Mouse (Mus musculus) lung, postnatal 25 days (tissue): ENCODE data around the gene Tmem114.

ENCODE experiments used
- DNase-seq: peaks from one replicate; pipeline ENCODE4 v3.0.0; 2022; ENCODE audit warnings: low spot score

Tmem114 gene

DNA sequence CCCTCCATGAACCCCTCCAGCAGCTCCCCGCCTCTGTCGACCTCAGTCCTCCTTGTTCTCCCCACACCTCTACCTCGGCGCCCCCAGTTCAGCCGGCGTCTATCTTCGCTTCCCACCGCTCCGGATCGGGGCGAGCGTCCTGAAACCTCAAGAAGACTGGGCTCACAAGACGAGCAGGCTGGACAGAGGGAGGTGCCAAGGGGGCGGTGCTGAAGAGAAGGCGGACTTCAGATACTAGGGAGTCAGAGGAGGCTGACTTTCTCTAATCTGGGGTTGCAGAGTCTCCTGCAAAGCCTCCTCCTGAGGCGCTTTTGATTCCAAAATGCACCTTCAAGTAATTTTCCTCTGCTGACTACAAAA is at the start of gene Tmem114:
Gene Tmem114 (minus strand): TSS at position 166 of the 360 bp plus-strand sequence.
- peak; percentile 3 for DNase-seq

DNA sequence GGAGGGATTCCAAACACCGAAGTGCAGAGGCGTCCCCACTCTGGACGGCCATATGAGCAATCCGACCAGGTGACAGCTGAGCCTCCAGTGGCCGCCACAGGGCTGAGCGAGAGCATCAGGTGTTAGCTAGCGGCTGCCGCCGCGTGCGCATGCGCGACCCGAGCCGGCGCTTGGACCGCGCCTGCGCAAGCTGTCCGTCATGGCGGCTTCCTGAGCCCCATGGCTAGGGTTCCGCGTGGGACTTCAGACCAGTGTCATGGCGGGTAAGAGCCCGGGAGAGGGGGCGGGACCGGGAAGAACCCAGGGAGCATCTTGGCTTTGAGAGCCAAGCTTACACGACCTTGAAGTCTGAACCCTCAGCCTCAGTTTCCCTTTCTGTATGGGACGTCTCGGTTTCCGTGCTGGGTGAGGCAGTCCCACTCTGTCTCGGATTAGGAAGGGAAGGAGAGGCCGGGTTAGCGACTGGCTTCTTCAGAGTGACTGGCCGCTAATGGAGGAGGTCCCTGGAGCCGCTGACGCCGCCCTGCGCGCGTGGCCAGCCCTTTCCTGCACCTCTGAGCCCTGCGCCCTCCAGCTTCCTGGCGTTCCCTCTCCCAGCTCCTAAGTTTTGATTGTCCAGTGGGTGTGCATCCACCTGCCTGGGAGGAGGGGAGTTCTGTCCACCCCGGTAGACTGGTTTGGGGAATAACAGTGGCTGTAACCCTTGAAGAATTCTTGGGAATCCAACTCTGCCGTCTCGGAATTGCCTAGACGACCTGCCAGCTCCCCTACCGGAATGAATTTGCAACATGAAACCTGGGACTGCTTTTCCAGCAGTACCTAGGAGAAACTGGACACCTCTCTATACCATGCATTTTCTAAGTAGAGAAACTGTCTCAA is 45.9 kb upstream of the Tmem114 start, which contains the start of gene Mettl22:
Gene Mettl22 (plus strand): TSS at position 186 of the 879 bp plus-strand sequence.
- peak; percentile 89 for DNase-seq

DNA sequence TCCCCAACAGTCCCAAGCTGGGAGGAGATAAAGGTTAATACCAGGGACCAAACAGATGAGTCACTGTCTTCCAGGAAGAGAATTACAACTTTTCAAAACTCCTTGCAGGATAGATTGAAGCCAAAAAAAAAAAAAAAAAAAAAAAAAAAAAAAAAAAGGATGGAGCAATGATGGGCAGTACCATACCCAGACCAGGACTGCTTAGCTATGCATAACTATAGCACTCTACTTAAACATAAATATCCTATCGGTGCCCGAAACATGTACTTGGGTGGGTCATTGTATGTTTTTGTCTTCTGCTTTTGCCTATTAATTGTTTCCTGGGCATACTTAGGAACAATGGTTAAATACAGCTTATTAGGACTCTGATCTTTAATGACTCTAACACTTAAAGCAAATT is 45.2 kb upstream of the Tmem114 start:
- no peak for DNase-seq

DNA sequence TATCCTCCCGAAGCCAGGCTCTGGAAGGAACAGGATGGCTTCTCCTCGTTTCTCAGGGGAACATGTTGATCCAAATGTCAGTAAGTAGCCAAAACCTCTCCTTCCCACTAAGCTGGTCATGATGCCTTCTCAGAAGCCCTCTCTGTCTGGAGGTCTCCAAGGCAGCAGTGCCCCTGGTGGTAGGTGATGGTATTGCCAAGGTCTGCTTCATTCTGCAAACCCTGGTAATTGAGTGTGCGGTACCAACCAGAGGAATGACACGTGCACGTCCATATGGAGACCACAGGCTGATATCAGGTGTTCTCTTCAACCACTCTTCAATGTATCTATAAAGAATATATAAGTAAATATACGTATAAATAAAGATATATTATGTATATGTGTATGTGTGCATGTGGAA is 34.2 kb upstream of the Tmem114 start:
- peak; percentile 26 for DNase-seq

DNA sequence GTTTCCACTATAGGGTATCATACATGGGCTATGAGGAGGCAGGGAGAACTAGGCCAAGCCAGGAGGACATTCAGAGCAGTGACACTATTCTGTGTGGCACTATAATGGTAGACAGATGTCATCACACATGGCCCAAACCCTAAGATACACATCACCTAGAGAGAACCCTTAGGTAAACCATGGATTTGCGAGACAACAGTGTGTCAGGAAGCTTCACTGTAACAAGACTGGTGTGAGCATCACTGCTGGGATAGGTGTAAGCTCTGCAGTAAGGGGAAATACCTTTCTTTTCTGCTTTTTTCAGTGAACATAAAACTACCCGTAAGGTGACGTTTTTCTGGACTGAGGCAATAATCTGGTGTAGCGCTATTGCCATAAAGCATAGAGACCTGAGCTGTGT is 33.5 kb upstream of the Tmem114 start:
- no peak for DNase-seq

DNA sequence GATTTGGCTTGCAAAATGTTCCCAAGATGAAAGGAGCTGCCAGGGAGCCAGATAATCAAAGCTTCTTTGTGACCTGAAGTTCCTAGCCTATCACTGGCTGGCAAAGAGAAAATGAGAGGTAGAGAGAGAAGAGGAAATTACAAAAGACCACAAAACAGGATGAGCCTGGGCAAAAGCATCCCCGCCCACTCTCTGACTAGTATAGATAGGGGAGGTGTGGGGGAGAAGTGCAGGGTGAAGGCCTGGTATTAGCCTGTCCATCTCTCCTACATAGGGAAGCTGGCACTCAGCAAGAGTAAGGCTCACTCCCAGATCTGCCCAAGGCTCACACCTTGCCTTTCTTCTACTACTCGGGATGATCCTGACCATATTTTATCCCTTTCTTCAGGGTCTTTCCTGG is 30.3 kb upstream of the Tmem114 start:
- DNase-seq, result no peak

DNA sequence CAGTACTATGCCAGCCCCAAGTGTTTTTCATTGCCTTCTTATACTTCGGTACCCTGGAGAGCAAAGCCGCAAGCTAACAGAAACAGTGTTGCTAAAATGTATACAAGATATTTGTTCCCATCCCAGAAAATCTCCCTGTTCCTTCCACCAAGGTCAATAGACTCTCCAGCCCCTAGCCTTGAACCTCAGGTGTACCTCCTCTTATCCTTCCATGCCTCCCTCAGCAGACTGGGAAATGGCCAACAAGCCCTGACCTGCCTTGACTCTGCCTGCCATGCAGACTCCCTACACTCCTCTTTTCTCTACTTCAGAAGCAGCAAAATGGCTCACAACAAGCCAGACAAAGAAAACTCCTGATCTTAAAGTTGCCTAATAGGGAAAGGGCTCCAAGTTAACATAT is 28.4 kb upstream of the Tmem114 start:
- DNase-seq, result no peak

DNA sequence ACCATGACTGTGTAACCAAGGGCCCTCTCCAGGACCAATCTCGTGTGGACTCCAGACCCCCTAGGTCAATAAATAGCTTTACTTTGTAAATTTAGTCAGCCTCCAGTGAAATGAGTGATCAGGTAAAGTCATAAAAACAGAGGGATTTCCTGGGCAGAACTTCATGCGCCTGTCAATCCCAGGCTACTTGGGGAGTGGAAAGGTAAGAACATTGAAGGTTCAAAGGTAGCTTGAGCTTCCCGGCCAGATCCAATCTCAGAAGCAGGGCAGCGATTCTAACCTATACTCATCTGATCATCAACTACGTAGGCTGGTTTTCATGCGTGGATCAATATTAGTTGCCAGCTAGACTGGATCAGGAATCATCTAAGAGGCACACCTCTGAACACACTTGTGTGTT is 21.3 kb upstream of the Tmem114 start:
- no peak for DNase-seq

DNA sequence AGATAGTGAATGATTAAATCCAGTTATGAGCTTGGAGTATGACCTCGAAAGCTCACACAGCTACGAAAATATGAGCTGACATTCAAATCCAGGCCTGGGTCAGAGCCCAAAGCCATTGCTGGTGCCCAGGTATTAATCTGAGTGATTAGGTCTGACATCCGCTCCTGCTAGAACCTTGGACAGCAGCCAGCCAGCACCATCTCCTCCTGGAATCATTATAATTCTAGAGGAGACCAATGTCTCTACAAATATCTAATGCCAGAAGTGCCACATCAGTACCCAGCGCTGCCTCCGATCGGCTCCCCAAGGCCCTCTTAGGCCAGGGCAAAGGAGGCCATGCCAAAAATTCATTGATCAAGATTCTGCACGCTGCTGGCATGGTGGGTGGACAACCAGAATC is 20.0 kb upstream of the Tmem114 start:
- no peak for DNase-seq

DNA sequence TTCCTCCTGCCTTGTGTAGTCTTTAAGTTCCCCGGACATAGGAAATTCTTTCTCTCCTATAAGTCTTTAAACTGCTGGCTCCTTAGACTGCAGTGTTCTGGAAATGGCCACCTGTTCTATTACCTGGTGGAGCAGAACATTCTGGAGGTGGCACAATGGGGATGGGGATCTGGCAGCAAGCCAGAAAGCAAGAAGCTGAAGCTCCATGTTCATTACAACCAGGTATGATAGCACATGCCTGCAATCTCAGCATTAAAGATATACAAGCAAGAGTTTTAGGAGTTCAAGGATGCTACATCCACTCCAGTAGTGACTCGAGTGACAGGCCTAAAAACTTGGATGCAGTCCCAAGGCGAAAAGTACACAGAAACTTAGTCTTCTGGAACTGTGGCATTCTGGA is 7.7 kb upstream of the Tmem114 start:
- no peak for DNase-seq

DNA sequence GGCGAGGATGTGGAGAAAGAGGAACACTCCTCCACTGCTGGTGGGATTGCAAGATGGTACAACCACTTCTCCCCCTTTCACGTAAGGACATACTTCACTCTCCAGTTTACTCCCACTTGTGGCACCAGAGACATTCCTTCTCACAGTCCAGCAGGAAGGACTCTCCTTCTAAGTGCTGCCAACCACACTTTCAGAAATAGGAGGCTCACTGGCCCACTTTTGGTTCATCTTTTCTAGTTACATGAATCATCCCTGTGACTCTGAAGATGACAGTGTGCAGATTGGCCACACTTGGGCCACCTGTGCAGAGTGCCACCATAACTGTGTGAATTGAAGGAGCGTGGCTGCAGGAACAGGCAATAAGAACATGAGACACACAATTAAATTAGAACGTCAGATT is 4.6 kb upstream of the Tmem114 start:
- no peak for DNase-seq

DNA sequence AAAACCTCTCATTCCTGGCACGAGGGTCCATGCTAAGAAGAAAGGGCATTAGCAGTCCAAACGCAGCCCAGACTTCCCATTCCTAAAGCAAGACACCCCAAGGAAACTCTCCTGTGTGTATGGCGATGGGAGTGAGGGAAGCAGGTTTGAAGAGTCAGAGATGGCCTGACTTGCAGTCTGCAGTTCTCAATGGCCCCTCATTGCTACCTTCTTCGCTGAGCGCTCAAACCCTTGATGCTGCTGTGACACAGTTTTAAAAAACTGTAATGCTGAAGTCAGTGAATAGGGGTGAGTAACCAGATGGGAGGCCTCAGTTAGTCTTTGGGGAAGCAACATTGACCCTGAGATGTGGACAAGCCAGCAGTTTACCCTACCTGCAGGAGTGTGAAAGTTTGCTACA is 800 bp upstream of the Tmem114 start:
- no peak for DNase-seq

DNA sequence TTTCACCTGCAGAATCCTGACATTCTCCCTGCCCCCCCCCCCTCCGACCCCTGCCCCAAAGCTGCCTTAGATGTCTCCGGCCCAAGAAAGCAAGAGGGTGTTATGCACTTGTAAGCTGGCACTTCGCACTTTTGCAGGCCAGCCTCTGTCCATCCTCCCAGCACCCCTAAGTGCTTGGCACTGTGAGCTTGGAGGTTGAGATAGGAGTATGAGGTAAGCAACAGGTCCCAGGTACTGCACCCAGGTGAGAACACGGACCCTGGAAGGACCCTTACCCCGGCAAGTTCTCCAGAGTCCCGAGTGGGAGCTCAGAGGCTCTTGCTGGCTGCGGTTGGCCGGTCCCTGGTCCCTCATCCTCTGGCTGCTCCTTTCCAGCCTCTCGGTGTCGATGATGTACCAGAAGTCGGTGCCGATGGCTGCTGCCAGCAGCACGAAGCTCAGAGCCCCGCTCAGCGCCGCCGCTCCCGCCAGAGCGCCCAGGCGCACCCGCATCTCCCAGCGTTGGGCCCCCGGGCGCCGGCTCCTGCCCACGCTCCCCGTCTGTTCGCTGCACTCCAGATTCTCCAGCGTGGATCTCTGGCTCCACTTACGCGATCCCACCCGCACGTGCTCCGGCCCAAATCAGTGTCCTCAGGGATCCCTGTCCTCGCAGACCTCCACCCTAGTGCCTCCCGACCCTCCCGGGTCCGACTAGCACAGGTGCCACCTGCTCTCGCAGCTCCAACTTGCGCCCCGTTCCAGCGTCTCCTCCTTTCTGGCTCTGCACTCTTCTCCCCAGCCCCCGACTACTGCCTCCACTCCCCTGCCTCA is 570 bp downstream of the Tmem114 start:
- DNase-seq, result no peak

DNA sequence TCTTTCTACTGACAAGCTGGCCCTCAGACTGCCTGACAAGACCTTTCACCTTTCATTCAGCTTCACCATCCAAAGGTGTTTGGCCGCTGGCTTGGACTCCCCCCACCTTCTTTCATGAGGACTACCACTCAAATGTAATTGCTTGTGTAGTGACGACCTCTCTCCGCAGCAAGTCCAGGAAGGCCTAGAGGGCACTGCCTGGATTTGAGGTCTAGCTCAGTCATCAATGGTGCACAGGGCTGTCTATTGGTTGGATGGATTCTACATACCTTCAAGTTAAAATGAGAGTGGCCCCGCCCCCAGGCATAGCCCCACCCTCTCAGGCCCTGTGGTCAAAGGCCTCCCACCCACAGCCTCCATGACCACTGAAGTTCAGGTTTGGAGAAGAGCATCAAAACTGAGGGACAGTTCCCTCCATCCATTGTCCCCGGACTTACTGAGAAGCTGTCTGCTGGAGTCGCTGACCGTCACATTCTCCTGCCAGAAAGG is 1.3 kb downstream of the Tmem114 start:
- no peak for DNase-seq

DNA sequence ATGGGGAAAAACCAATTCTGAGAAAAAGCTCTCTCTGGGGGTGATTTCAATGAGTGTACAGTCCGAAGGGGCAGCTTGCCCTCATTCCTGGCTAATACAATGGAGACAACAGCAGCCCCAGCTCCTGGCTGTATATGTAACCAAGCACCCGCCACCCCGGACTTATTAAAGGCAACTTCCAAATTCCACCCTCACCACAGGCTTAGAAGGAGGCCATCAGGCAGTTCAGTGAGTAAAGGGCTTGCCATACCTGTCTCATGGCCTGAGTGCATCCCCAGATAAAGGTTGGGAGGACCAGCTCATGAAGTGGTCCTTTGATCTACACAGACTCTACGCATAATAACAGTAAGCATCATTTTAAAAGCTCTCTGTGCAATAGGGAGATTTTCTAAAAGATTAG is 4.1 kb downstream of the Tmem114 start:
- no peak for DNase-seq

DNA sequence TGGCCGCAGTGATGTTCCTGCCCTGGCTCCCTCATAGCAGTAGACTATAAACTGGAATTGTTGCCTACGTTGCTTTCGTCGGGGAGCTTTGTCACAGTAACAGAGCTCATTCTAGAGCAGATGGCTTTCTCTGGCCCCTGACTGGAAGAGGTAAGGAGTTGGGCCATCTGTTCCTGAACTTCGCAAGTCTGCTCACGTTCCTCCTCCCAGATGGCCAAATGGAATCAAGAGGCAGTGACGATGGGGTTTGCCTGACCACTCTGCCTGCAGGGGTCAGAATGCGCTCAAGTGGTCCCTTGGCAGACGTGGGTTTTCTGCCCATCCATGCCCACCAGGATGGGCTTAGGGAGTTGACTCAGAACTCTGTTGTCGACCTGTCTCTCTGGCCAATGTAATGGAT is 4.6 kb downstream of the Tmem114 start:
- no peak for DNase-seq

DNA sequence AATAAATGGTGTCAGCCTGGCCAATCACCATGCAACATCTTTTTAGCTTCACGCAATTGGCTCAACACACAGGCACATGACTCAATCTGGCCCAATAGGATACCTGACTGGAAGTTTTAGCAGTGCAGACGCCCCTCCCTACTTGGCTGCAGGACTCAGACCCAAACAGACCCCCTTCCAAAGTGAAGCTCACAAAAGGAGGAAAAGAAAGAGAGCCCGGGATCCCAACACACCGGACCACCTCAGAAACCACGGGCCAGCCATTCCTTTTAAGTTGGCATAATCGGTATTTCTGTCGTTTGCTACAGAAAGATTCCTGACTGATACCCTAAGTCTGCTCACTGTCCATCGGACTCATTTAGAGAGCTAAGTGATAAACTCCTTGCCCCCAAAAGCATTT is 5.3 kb downstream of the Tmem114 start:
- DNase-seq, result no peak

DNA sequence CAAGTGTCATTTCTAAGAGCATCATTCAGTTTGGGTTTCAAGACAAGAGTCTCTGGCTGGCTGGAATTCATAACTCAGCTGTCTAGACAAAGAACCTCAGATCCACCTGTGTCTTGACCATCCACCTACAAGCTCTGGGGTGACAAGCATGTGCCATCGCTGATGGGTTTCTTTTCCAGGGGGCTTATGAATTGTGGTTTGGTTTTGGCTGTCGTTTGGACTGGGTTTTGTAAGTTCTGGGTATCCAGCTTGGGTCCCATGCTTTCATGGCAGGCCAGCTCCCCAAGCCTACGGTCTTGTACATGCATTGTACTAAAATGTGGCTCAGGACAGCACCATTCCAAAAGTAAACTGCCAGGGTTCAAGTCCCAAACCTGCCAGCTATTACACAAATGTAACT is 6.8 kb downstream of the Tmem114 start:
- no peak for DNase-seq

DNA sequence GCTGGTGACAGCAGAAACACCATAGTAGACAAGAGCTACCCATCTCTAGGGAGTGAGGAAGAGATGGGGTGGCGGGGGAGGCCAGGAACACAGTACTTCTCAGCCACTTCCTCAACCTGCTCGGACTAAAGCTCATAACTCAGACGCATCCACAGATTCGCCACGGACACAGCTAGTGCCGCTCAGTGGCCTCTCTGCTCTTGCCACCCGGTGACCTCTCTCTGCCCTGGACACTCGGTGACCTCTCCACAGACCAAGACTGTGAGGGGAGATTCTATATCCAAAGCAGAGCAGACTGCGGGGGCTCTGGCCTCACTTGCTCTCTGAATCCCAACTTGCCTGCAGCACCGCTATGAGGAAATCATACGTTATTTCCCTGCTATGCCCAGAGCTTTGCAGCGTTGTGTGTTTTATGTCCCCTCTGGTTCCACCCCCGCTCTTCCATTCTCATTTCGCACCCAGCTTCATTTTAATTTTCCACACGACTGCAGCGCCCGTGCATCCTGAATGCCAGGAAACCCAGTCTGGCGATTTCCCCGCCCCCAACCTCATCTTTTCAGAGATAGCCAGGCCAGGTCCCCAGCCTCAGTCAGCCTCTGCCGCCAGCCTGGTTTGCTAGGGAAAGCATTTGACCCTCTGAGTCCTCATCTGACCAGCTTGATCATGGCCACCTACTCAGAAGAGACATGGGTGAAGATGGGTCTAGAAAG is 7.8 kb downstream of the Tmem114 start:
- no peak for DNase-seq

DNA sequence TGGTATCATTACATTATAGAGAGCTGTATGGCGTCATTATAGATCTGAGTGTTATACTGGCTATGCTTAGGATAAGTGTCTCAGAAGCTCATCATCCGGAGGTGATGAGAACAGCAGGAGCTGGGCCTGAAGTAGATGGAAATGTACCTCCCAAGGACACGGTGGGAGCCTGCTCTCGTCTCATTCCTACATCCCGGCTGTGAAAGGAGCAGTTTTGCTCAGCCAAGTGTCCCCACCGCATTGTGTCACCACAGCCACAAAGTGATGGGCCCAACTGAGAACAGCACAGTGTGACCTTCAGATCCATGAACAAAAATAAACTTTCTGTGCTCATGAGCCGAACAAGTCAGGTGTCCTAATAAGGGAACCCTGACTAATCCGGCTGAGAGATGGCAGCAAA is 8.9 kb downstream of the Tmem114 start:
- DNase-seq, result no peak

DNA sequence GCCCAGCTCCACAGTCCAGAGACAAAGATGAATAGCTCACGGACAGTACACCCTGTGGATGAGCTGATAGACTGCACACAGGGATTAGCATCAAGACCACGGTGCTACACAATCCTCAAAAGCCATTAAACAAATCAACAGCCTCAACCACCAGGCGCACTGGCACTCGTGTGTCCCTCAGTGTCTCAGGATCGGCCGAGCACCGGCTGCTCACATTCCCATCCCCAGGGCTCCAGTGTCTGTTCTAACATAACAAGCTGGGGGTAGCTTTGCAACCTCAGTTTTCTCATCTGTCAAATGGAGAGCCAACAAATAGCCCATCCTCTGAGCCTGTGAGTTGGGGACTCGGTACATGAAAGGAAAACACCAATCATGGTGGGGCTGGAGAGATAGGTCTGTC is 11.5 kb downstream of the Tmem114 start:
- no peak for DNase-seq

DNA sequence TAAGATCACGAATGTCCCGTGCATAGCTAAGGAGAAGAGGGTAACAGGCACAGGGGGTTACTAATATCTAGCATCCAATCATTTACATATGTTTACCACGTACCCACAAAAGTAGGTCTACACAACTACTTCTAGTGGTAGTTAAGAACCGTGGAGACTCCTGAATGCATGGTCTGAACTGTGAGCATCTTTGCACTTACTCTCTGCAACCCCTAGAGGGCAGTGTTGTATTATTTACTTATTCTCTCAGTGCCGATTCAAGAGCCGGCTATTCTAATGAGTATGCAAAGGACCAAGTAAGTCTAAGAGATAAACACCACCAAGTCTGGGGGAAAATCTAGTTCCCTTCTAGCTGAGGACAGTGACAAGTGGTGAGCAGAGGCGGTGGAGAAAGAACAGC is 12.7 kb downstream of the Tmem114 start:
- peak; percentile 62 for DNase-seq

DNA sequence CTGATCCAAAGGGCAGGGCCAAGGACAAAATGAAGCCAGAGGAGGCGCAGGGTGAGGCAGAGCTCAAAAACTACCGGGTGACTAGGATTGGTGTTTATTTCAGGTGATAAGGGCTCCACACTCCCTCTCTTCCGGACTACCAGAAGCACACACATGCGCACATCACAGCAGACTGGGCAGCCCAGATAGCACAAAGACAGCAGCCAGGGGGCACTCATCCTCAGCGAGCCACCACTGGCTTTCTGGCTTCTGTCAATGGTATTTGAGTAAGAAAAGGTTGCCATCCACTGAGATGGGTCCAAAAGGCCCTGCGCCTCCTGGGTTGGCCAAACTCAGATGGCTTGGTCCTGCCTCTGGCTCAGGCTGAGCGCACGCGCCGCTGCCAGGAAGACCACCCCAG is 15.7 kb downstream of the Tmem114 start:
- no peak for DNase-seq
